Mouse (Mus musculus): ENCODE measurements around the gene Pxt1. TPM values are rescaled to one million over a fixed set of nuclear protein-coding genes. Genes with fewer than 3 reads are reported as not detected.

The Pxt1 gene
- polyA plus RNA-seq, 1 experiment from 2014 or later, result not detected

Other genes with a start within 250 kb of the Pxt1 start
- 2.3 and 2.6 TPM in 2 replicates for gene AC170998.1, start 217.8 kb downstream of the Pxt1 start, polyA plus RNA-seq (2015; fragmentation: Nextera tagmentation; extraction: Ambion mirVana)
- gene Mapk13, start 174.5 kb downstream of the Pxt1 start, polyA plus RNA-seq (2015; fragmentation: Nextera tagmentation; extraction: Ambion mirVana), result 0.33 and 0.85 TPM in 2 replicates
- 8.0 TPM in 2 replicates for gene Brpf3, start 142.8 kb downstream of the Pxt1 start, polyA plus RNA-seq (2015; fragmentation: Nextera tagmentation; extraction: Ambion mirVana)
- gene Pnpla1, start 85.4 kb downstream of the Pxt1 start, polyA plus RNA-seq (2015; fragmentation: Nextera tagmentation; extraction: Ambion mirVana), result not detected in 2 replicates
- 0.51 and 0.67 TPM in 2 replicates for gene 4930539E08Rik, start 28.5 kb downstream of the Pxt1 start, polyA plus RNA-seq (2015; fragmentation: Nextera tagmentation; extraction: Ambion mirVana)
- gene Kctd20, start 8.1 kb upstream of the Pxt1 start, polyA plus RNA-seq (2015; fragmentation: Nextera tagmentation; extraction: Ambion mirVana), result 118 TPM in 2 replicates
- 119 and 128 TPM in 2 replicates for gene Stk38, start 64.2 kb upstream of the Pxt1 start, polyA plus RNA-seq (2015; fragmentation: Nextera tagmentation; extraction: Ambion mirVana)
- gene Srsf3, start 88.8 kb upstream of the Pxt1 start, polyA plus RNA-seq (2015; fragmentation: Nextera tagmentation; extraction: Ambion mirVana), result 594 and 620 TPM in 2 replicates
- gene Cdkn1a, start 147.1 kb upstream of the Pxt1 start, polyA plus RNA-seq (2015; fragmentation: Nextera tagmentation; extraction: Ambion mirVana), result 39.2 and 39.4 TPM in 2 replicates
- gene Rab44, start 170.3 kb upstream of the Pxt1 start, polyA plus RNA-seq (2015; fragmentation: Nextera tagmentation; extraction: Ambion mirVana), result 0.05 TPM in 1 of 2 replicates, not detected in the other

Data from forebrain, embryonic 15.5 days (tissue).